In the genomic region with DNA sequence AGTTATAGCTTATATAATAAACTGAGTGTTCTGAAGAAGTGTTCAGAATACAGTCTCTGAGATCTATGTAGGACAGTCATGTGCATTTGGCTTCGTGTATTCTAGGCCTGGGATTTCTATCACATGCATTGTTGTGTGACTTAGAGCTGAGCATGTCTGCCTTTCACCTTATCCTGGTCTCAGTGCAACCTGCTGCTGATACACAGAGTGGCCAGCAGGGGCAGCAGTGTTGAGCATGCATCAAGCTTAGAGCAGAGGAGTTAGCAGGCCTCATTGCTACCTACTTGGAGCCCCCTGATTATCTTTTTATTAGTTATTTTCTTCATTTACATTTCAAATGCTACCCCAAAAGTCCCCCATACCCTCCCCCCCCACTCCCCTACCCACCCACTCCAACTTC, we compare ENCODE assay signal across 10 mouse cellular contexts.
DNase-seq lines count a peak whose midpoint lies in the region; ATAC-seq and TF ChIP-seq lines count a peak whose summit lies in the region.
"Had no signal": no experiment of that assay in that cellular context is flagged by ENCODE, and none has a peak within 500 bp of the region (broad histone marks: within the 10 kb centered on the region; RNA-seq: fewer than 3 reads in every experiment).

No protein-coding gene starts in this region.

- intact Hi-C loops in left cerebral cortex, adult 2 months (cut with DNase I), result no loop called here

- no peaks in the 10 kb centered on the region for H3K27me3 ChIP-seq in G1E (ENCODE audit: insufficient read depth, low read length)
- H3K27me3 ChIP-seq in kidney, embryonic 16.5 days (ENCODE audit: insufficient read depth, low read length), result no peaks in the 10 kb centered on the region

- no peaks in the 10 kb centered on the region for H3K9me3 ChIP-seq in G1E (replicated peaks)
- no peaks in the 10 kb centered on the region for H3K9me3 ChIP-seq in kidney, embryonic 16.5 days (ENCODE audit: low read length)

- no peak overlapping the region for H3K9ac ChIP-seq in kidney, embryonic 16.5 days (replicated peaks; ENCODE audit: low read length)

- no peak overlapping the region for H3K4me2 ChIP-seq in kidney, embryonic 16.5 days (replicated peaks; ENCODE audit: low read depth, low read length)
- H3K4me2 ChIP-seq: heart, embryonic 11.5 days had no signal

- H3K4me1 ChIP-seq in G1E (ENCODE audit: insufficient read depth, low read depth, low read length), result no peaks in the 10 kb centered on the region
- no peaks in the 10 kb centered on the region for H3K4me1 ChIP-seq in kidney, embryonic 16.5 days (ENCODE audit: insufficient read depth, low read length)

- WGBS in kidney, embryonic 16.5 days, result 51% methylated on average over 1 of the region's 1 CpGs

- no peak for DNase-seq in left cerebral cortex, adult 2 months (ENCODE audit: extremely low spot score in 1 of 2, low spot score in 2 of 2)
- no peak for DNase-seq in left cerebral cortex, adult 18-20 months (ENCODE audit: low spot score in 2 of 2)
- DNase-seq in G1E (ENCODE audit: low spot score), result peak; percentile 10
- DNase-seq in brain, embryonic 14.5 days (ENCODE audit: low read depth), result no peak
- peak; percentile 43 for DNase-seq in retina, embryonic 14.5 days (ENCODE audit: low spot score)
- no peak for DNase-seq in layer of hippocampus, adult 18-20 months (ENCODE audit: low spot score in 2 of 2)
- DNase-seq: cerebellum, adult 9-11 months had no signal

- peak; percentile 40 for TF ChIP-seq CTCF in left cerebral cortex, adult 2 months (IDR thresholded peaks at IDR 0.05)
- peak; percentile 75; the same call in 1 of the 2 replicates for TF ChIP-seq CTCF in G1E (IDR thresholded peaks at IDR 0.05; ENCODE audit: low read depth, low read length)
- peak; percentile 55; the same call in 1 of the 2 replicates for TF ChIP-seq CTCF in brain, embryonic 14.5 days (IDR thresholded peaks at IDR 0.05; ENCODE audit: borderline replicate concordance, extremely low read depth, insufficient read depth, insufficient read length)

- no peak overlapping the region for H3K4me3 ChIP-seq in left cerebral cortex, adult 2 months
- H3K4me3 ChIP-seq in G1E (ENCODE audit: low read depth, low read length), result no peak overlapping the region
- H3K4me3 ChIP-seq in kidney, embryonic 16.5 days (ENCODE audit: low read length), result no peak overlapping the region
- H3K4me3 ChIP-seq: myocyte had no signal

- TF ChIP-seq POLR2A in brain, embryonic 14.5 days (IDR thresholded peaks at IDR 0.05; ENCODE audit: borderline replicate concordance, extremely low read depth, insufficient read depth, insufficient read length, poor library complexity, severe bottlenecking), result no peak

- no peak overlapping the region for H3K27ac ChIP-seq in left cerebral cortex, adult 2 months
- H3K27ac ChIP-seq in kidney, embryonic 16.5 days (ENCODE audit: low read length), result no peak overlapping the region

- peak; percentile 68; the same call in 1 of the 2 replicates for ATAC-seq in G1E (ENCODE audit: extremely low read depth, insufficient number of reproducible peaks, low FRiP score, poor library complexity, severe bottlenecking)
- ATAC-seq in kidney, embryonic 16.5 days (ENCODE audit: low FRiP score, low TSS enrichment), result no peak

- no peaks in the 10 kb centered on the region for H3K36me3 ChIP-seq in G1E (replicated peaks)
- no peaks in the 10 kb centered on the region for H3K36me3 ChIP-seq in kidney, embryonic 16.5 days (ENCODE audit: insufficient read depth, low read length)

Comparison
In these comparisons a context has a peak if more than half of its experiments do, and no peak if none do; other contexts are left out.
1. DNase-seq: peak in G1E (single experiment) and retina, embryonic 14.5 days (single experiment); none in left cerebral cortex, adult 2 months (0 of 2), left cerebral cortex, adult 18-20 months (0 of 2), brain, embryonic 14.5 days (single experiment) and layer of hippocampus, adult 18-20 months (0 of 2).
2. Peak in every context shown above with its lines, with median percentiles within 50 percentile points of each other: CTCF ChIP-seq.